Mouse (Mus musculus) forebrain, embryonic 14.5 days (tissue): ENCODE results near the gene Pecam1. TPM values are rescaled to one million over a fixed set of nuclear protein-coding genes. Genes with fewer than 3 reads are reported as not detected.

Experiments
- ATAC-seq: fragments of 200-750 bp; cut with Nextera tagmentation; 2 replicates; pipeline ENCODE4 v1.8.0; 2017; ENCODE audit warnings: mild to moderate bottlenecking, moderate library complexity
- DNase-seq: peaks from one replicate; pipeline ENCODE4 v3.0.0-alpha.2; 2015; ENCODE audit warnings: low spot score
- H3K27ac ChIP-seq: fragments of 300-500 bp; sonication (generic); 2 replicates; pipeline ENCODE4 v1.5.1; 2014; ENCODE audit warnings: low read depth, mild to moderate bottlenecking, control low read depth, low read length, moderate library complexity
- H3K27me3 ChIP-seq: fragments of 300-500 bp; sonication (generic); replicated peaks from 2 replicates; pipeline ENCODE4 v1.6.1; 2014; ENCODE audit warnings: low read length, control low read depth, mixed read lengths; ENCODE audit not compliant: control insufficient read depth, insufficient read depth
- H3K36me3 ChIP-seq: fragments of 300-500 bp; sonication (generic); 2 replicates; pipeline ENCODE4 v1.6.1; 2014; ENCODE audit warnings: low read length, control low read depth; ENCODE audit not compliant: control insufficient read depth, insufficient read depth
- H3K4me1 ChIP-seq: fragments of 300-500 bp; sonication (generic); 2 replicates; pipeline ENCODE4 v1.6.1; 2014; ENCODE audit warnings: antibody characterized with exemption, low read length, control low read depth; ENCODE audit not compliant: control insufficient read depth, insufficient read depth
- H3K4me2 ChIP-seq: fragments of 300-500 bp; sonication (generic); 2 replicates; pipeline ENCODE4 v1.6.1; 2014; ENCODE audit warnings: mild to moderate bottlenecking, control low read depth, low read length
- H3K4me3 ChIP-seq: fragments of 300-500 bp; sonication (generic); 2 replicates; pipeline ENCODE4 v1.5.1; 2014; ENCODE audit warnings: low read depth, low read length, control low read depth
- H3K9ac ChIP-seq: fragments of 300-500 bp; sonication (generic); 2 replicates; pipeline ENCODE4 v1.6.1; 2014; ENCODE audit warnings: mild to moderate bottlenecking, low read length, control low read depth, moderate library complexity
- H3K9me3 ChIP-seq: fragments of 300-500 bp; sonication (generic); replicated peaks from 2 replicates; pipeline ENCODE4 v1.6.1; 2016; ENCODE audit warnings: low read length, control low read depth, mixed read lengths; ENCODE audit not compliant: control insufficient read depth
- WGBS: fragments of 180-500 bp; shearing (Covaris S2); extraction: QIAGEN DNeasy Blood & Tissue Kit; methylation state at CpG from one replicate; pipeline ENCODE4 v1.1.7; 2014; 5-methylcytosine and 5-hydroxymethylcytosine counted together
- polyA plus RNA-seq: library from polyadenylated mRNA; unstranded; fragments of >200 nt; fragmentation: Nextera tagmentation; extraction: Ambion mirVana; gene quantifications from 2 replicates; pipeline ENCODE4 v1.2.1, GENCODE M21; 2014

Gene Pecam1
- polyA plus RNA-seq = 15.0 and 16.8 TPM in 2 replicates

DNA sequence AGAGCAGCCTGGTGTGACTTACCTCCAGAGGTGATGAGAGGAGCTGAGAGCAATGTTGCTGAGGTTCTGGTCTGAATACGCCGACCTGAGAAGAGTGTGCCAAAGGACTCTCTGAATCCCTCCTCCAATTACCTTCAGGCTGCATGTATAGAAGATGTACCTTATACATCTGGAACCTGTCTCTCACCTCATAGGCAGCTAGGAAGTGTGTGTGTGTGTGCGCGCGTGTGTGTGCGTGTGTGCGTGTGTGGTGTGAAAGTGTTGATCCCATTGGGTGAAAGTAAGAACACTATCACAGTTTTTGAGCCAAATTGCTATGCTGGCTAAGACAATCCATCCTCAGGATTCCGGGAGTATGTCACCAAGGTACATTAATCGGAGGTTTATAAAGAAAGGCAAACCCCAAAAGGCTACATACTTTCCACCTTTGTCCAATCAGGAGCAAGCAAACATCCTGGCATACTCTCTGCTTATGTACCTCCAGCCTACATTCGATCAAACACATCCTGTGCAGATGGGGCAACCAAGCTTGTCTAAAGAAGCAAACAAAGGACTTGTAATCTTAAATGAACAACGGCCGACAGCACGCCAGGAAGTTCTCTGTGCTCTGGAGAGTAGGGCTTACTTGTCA is at the start of gene Pecam1:
TSS of gene Pecam1 (minus strand) at position 508 of the 631 bp plus-strand sequence.
- ATAC-seq (no peak), DNase-seq (no peak)
- Histone ChIP-seq H3K4me3 (no peak within 1 kb of the TSS), H3K9ac (no peak within 1 kb of the TSS), H3K27me3 (no peaks in the 10 kb centered on the region), H3K36me3 (no peaks in the 10 kb centered on the region), H3K4me1 (no peaks in the 10 kb centered on the region), H3K27ac (no peak within 1 kb of the TSS), H3K4me2 (no peak within 1 kb of the TSS), H3K9me3 (0 out of 2 replicates have a peak, but pooled peaks cover 2% of the 10 kb centered on the region)
- WGBS = 88% methylated on average over 13 of the region's 13 CpGs

- no peaks in the 10 kb centered on the region for H3K9me3 ChIP-seq
- H3K9ac ChIP-seq = no peak overlapping the region
- ATAC-seq = no peak
- no peak overlapping the region for H3K4me3 ChIP-seq
- no peaks in the 10 kb centered on the region for H3K4me1 ChIP-seq
- no peaks in the 10 kb centered on the region for H3K27me3 ChIP-seq
- H3K4me2 ChIP-seq = no peak overlapping the region
- no peak overlapping the region for H3K27ac ChIP-seq
- peaks cover 70% of the 10 kb centered on the region for H3K36me3 ChIP-seq
- no peak for DNase-seq
- WGBS = 83% methylated on average over 9 of the region's 9 CpGs
Observed at GRCm38 (mm10) chr11:106795679-106796078, 45.3 kb upstream of the Pecam1 start.

DNA sequence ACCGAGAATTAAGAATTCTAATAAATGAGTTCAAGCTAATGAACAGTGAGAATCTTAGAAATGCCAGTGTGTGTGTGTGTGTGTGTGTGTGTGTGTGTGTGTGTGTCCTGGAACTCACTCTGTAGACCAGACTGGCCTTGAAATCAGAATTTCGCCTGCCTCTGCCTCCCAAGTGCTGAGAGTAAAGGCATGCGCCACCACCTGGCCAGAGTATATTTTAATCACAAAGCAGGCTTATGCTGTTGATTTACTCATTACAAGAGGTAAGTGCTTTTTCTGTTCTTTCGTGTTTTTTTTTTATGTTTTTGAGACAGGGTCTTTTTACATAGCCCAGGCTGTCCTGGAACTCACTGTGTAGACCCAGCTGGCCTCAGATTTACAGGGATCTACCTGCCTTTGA is 43.4 kb upstream of the Pecam1 start:
- Histone ChIP-seq H3K27me3 (no peaks in the 10 kb centered on the region), H3K27ac (no peak overlapping the region), H3K4me2 (no peak overlapping the region), H3K4me3 (no peak overlapping the region), H3K4me1 (peaks cover 4% of the 10 kb centered on the region; the same call in 1 of the 2 replicates), H3K9ac (no peak overlapping the region), H3K9me3 (no peaks in the 10 kb centered on the region), H3K36me3 (peaks cover 51% of the 10 kb centered on the region)
- ATAC-seq (no peak), DNase-seq (no peak)
- 80% methylated on average over 4 of the region's 4 CpGs for WGBS

DNA sequence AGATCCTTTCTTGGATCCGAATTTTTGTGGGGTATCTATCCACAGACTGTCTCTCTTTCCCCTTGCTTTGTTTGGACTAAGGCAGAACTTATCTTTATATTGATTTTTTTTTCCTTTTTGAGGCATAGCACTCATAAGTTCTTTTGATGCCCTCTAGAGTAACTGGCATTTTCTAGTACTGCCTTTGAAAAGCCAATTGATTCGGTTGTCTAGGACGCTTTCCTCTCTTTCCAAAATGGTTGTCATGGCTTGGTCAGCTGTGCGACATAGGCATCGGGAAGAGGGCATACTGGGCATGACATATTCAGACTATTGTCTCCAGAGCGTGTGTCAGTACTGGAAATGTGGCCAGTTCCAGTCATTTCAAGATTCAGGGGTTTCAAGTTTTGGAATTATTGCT is 39.2 kb upstream of the Pecam1 start:
- DNase-seq = peak; percentile 47
- peak overlapping the region; percentile 72 for H3K4me2 ChIP-seq

DNA sequence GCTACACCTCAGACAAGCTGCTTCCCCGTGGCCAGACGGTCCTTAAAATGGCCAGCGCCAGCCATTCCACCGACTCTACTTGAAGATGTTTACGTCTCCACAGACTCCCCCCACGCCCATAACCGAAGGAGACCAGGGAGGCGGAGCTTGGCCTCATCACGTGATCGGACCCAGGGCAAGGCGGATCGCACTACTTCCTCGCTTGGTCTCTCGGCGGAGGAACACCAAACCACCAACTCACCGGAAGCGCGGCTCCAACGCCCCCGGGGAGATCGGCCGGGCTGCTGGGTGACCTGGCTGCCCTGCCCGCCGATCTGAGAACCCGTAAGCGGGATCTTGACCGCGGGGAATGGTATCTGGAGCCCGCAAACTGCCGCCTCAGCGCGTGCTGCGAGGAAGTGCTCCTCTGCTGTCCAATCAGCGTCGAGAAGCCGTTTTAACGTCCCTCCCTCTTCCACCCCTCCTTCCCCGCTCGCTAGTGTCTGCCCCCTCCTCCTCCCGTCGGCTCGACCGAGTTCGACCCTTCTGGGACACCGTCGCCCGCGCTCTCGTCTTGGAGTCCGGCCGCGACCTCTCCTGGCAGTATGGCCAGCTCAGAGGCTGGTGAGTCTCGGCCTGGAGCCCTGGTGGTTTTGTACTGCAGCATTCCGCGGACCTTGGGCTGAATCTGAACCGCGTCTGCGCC is 38.5 kb upstream of the Pecam1 start, which contains the start of the genes Ddx5 and Cep95:
TSS of gene Ddx5 (minus strand) at position 411 of the 685 bp plus-strand sequence.
TSS of gene Cep95 (plus strand) at position 478 of the 685 bp plus-strand sequence.
- Histone ChIP-seq H3K4me1 (peaks cover 15% of the 10 kb centered on the region), H3K9ac (peak within 1 kb of the TSS; percentile 100), H3K27ac (peak within 1 kb of the TSS; percentile 99), H3K4me2 (peak within 1 kb of the TSS; percentile 72), H3K27me3 (no peaks in the 10 kb centered on the region), H3K36me3 (peaks cover 41% of the 10 kb centered on the region), H3K4me3 (peak within 1 kb of the TSS; percentile 98), H3K9me3 (no peaks in the 10 kb centered on the region)
- DNase-seq = peak; percentile 99
- peak; percentile 91 for ATAC-seq
- WGBS = 0% methylated on average over 57 of the region's 58 CpGs

More for the DNA sequence above, 39.2 kb upstream of the Pecam1 start:
- H3K4me3 ChIP-seq = peak overlapping the region; percentile 98
- peaks cover 41% of the 10 kb centered on the region for H3K36me3 ChIP-seq
- ATAC-seq = no peak
- H3K27me3 ChIP-seq = no peaks in the 10 kb centered on the region
- no peaks in the 10 kb centered on the region for H3K9me3 ChIP-seq
- peak overlapping the region; percentile 100 for H3K9ac ChIP-seq
- H3K4me1 ChIP-seq = peaks cover 15% of the 10 kb centered on the region
- WGBS = 0% methylated on average over 6 of the region's 6 CpGs
- H3K27ac ChIP-seq = peak overlapping the region; percentile 99

DNA sequence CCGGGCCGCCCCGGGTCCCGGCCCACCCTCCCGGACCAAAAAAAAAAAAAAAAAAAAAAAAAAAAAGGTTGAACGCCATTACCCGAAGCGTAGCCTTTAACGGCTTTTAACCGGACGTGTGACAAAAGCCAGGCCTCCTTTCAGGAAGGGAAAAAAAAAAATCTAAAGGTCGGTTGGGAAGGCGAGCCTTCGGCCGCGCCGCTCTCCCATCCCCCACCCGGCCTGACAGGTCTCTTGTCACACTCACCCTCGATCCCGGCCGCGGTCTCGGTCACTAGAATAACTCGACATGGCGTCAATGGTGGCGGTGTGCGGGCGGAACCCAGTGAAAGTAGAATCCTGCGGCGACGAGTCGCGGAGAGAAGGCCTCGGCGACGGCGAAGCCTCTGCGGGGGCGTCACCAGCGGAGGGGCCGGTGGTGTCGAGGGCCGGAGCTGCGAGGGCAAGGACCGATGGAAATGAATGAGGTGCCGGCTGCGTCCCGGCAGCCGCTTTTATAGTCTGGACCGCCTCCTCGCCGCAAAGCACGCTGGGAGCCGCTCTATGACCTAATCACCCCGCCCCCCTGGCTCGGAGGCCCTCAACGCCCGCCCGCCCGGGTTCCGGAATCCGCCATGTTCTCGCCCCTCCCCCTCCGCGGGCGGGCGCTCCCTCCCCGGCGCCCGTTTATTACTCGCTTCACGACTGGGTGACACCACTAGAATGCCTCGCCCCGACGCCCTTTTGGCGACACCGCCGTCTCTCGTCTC is 37.8 kb upstream of the Pecam1 start:
- no peaks in the 10 kb centered on the region for H3K27me3 ChIP-seq
- peak; percentile 98 for DNase-seq
- peak overlapping the region; percentile 99 for H3K27ac ChIP-seq
- peaks cover 47% of the 10 kb centered on the region for H3K36me3 ChIP-seq
- WGBS = under 1% methylated on average over 72 of the region's 79 CpGs
- peak; percentile 81 for ATAC-seq
- H3K9ac ChIP-seq = peak overlapping the region; percentile 100
- peak overlapping the region; percentile 98 for H3K4me3 ChIP-seq
- H3K4me2 ChIP-seq = peak overlapping the region; percentile 72
- no peaks in the 10 kb centered on the region for H3K9me3 ChIP-seq
- peaks cover 15% of the 10 kb centered on the region for H3K4me1 ChIP-seq

DNA sequence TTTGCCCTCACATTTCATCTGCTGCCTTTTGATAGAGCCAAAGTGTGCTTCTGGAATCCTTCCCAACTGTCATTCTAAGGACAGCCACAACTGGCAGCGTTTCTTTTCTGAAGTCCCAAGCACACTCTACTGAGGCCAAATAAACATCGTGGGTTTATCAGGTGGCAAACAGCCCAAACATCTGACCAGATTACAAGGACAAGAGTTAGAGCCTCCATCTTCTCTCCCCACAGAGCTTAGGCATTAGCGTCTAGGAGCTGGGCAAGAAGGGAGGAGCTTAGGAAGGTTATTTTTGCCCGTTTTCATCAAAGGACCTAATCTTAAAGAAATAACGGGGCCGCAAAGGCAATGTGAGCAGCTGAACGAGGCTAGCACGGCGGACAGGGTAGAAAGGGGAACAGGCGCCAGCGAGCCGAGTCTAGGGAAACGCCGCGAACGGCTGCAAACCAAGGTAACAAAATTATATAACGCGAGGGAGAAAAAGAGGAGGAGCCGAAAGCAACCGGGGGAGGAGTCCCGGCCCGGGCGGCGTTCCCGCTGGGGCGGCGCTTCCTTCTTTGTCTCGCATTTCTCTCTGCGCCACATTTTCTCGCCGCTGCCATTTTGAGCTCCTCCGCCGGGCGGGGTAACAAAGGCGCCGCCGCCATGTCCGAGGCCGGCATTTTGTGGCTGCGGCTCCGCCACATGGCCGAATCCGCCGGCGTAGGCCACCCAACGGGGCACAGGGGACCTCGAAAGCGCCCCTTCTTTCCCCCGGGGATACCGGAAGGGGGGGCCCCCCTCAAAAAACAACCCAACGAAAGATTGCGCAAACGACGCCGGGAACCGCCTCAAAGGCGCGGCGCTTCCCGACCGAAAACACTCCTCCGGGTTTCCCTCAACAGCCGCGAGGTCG is 37.0 kb upstream of the Pecam1 start:
- H3K27ac ChIP-seq = peak overlapping the region; percentile 99
- H3K4me2 ChIP-seq = peak overlapping the region; percentile 64
- DNase-seq = peak; percentile 93
- H3K27me3 ChIP-seq = no peaks in the 10 kb centered on the region
- H3K4me3 ChIP-seq = peak overlapping the region; percentile 98
- peak; percentile 32 for ATAC-seq
- WGBS = 1% methylated on average over 65 of the region's 65 CpGs
- H3K4me1 ChIP-seq = peaks cover 15% of the 10 kb centered on the region
- H3K9ac ChIP-seq = peak overlapping the region; percentile 100
- H3K36me3 ChIP-seq = peaks cover 49% of the 10 kb centered on the region
- H3K9me3 ChIP-seq = no peaks in the 10 kb centered on the region

DNA sequence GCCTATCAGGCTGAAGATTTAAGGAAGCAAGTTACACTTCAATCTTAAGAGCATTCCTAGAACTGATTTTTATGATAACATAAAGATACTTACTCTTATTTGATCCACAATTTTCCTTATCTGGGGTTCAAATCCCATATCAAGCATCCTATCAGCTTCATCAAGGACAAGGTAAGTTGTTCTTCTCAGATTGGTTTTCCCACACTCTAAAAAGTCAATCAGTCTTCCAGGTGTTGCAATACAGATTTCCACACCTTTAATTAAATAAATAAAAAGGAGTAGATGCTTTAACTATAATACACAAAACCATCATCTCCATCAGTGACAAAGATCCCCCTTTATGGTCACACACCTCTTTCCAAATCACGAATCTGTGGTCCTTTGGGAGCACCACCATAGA is 34.6 kb upstream of the Pecam1 start:
- Histone ChIP-seq H3K9ac (no peak overlapping the region), H3K27me3 (no peaks in the 10 kb centered on the region), H3K4me1 (peaks cover 13% of the 10 kb centered on the region), H3K9me3 (no peaks in the 10 kb centered on the region), H3K4me2 (peak overlapping the region; percentile 64), H3K36me3 (peaks cover 70% of the 10 kb centered on the region), H3K27ac (no peak overlapping the region), H3K4me3 (no peak overlapping the region)
- ATAC-seq = no peak
- 73% methylated on average over 1 of the region's 1 CpGs for WGBS
- no peak for DNase-seq
